Mouse (Mus musculus) embryonic fibroblast, embryonic 13.5 days (primary cell): Measurements from ENCODE around the gene Myo1c. TPM values are rescaled to one million over a fixed set of nuclear protein-coding genes. Genes with fewer than 3 reads are reported as not detected.

Experiments used
- H3K27ac ChIP-seq: 2 replicates; pipeline ENCODE4 v1.5.1; 2012; ENCODE audit warnings: low read length, control low read depth, inconsistent platforms; ENCODE audit not compliant: insufficient read depth
- H3K4me1 ChIP-seq: 2 replicates; pipeline ENCODE4 v1.6.1; 2011; ENCODE audit warnings: low read length; ENCODE audit not compliant: control insufficient read depth, insufficient read depth
- H3K4me3 ChIP-seq: 2 replicates; pipeline ENCODE4 v1.5.1; 2011; ENCODE audit warnings: mild to moderate bottlenecking, control low read depth, low read length; ENCODE audit not compliant: insufficient read depth
- CTCF ChIP-seq: IDR thresholded peaks from 2 replicates; pipeline ENCODE4 v1.5.1; 2011; ENCODE audit warnings: mild to moderate bottlenecking, control low read depth, low read length, moderate library complexity, borderline replicate concordance; ENCODE audit not compliant: insufficient read depth
- POLR2A ChIP-seq: IDR thresholded peaks from 2 replicates; pipeline ENCODE4 v1.6.1; 2011; ENCODE audit warnings: low read depth, mild to moderate bottlenecking, control low read depth, low read length, moderate library complexity
- polyA plus RNA-seq: library from polyadenylated mRNA; stranded (reverse); fragments of >200 nt; gene quantifications from 2 replicates; pipeline ENCODE4 v1.2.4, GENCODE M21; 2011; ENCODE audit warnings: low read depth; ENCODE audit not compliant: missing spikeins, insufficient read length

Myo1c gene
- polyA plus RNA-seq, 1 experiment = 169 TPM

- no peak overlapping the region for H3K27ac ChIP-seq
- TF ChIP-seq POLR2A = no peak
- TF ChIP-seq CTCF = no peak
Measured at GRCm38 (mm10) chr11:75643323-75643722, 7.0 kb upstream of the Myo1c start.

GRCm38 (mm10) chr11:75644684-75645083, 5.6 kb upstream of the Myo1c start:
- Histone ChIP-seq H3K4me1 (no peaks in the 10 kb centered on the region), H3K27ac (no peak overlapping the region), H3K4me3 (no peak overlapping the region)
- no peak for TF ChIP-seq CTCF
- 0 out of 2 replicates have a peak, but pooled peaks have one; percentile 13 for TF ChIP-seq POLR2A

More at GRCm38 (mm10) chr11:75643323-75643722, 7.0 kb upstream of the Myo1c start:
- no peak overlapping the region for H3K4me3 ChIP-seq
- no peaks in the 10 kb centered on the region for H3K4me1 ChIP-seq

GRCm38 (mm10) chr11:75647681-75648211, 2.6 kb upstream of the Myo1c start:
- TF ChIP-seq POLR2A = 0 out of 2 replicates have a peak, but pooled peaks have one; percentile 17
- no peak for TF ChIP-seq CTCF
- H3K4me3 ChIP-seq = no peak overlapping the region
- H3K4me1 ChIP-seq = no peaks in the 10 kb centered on the region
- H3K27ac ChIP-seq = no peak overlapping the region

- Histone ChIP-seq H3K4me3 (no peak overlapping the region), H3K27ac (no peak overlapping the region), H3K4me1 (no peaks in the 10 kb centered on the region)
- no peak for TF ChIP-seq CTCF
- no peak for TF ChIP-seq POLR2A
Measured at GRCm38 (mm10) chr11:75649155-75649561, 1.1 kb upstream of the Myo1c start.

- peaks cover 7% of the 10 kb centered on the region for H3K4me1 ChIP-seq
- peak overlapping the region; percentile 97 for H3K27ac ChIP-seq
- TF ChIP-seq CTCF (no peak), POLR2A (no peak; the same call in 1 of the 2 replicates)
- H3K4me3 ChIP-seq = peak overlapping the region; percentile 61
Measured at GRCm38 (mm10) chr11:75650958-75651425, 688 bp downstream of the Myo1c start.

GRCm38 (mm10) chr11:75651426-75652221, 1.3 kb downstream of the Myo1c start:
- TF ChIP-seq POLR2A = peak; percentile 76
- TF ChIP-seq CTCF = no peak
- peaks cover 7% of the 10 kb centered on the region for H3K4me1 ChIP-seq
- peak overlapping the region; percentile 61 for H3K4me3 ChIP-seq
- H3K27ac ChIP-seq = peak overlapping the region; percentile 97

GRCm38 (mm10) chr11:75652222-75652941, 2.1 kb downstream of the Myo1c start:
- Histone ChIP-seq H3K27ac (peak overlapping the region; percentile 97), H3K4me1 (peaks cover 7% of the 10 kb centered on the region), H3K4me3 (peak overlapping the region; percentile 61)
- TF ChIP-seq CTCF (no peak), POLR2A (no peak)

GRCm38 (mm10) chr11:75652942-75653684, 2.8 kb downstream of the Myo1c start:
- Histone ChIP-seq H3K27ac (peak overlapping the region; percentile 97), H3K4me3 (peak overlapping the region; percentile 61), H3K4me1 (peaks cover 7% of the 10 kb centered on the region)
- TF ChIP-seq POLR2A (no peak; the same call in 1 of the 2 replicates), CTCF (no peak)

- TF ChIP-seq CTCF (no peak), POLR2A (peak; percentile 91)
- H3K4me3 ChIP-seq = peak overlapping the region; percentile 61
- peak overlapping the region; percentile 97 for H3K27ac ChIP-seq
- H3K4me1 ChIP-seq = peaks cover 9% of the 10 kb centered on the region
Measured at GRCm38 (mm10) chr11:75653781-75654470, 3.6 kb downstream of the Myo1c start.
